Mouse (Mus musculus) midbrain, embryonic 11.5 days (tissue): ENCODE measurements at regions not wholly inside any gene's neighbourhood (a gene's known extent, or its start where the extent isn't known, plus 50 kb on each side); places are given as distances from the start of the nearest gene placed in this dataset.
A peak's percentile ranks its signal among the peaks of the same experiment; 100 is the strongest.

Source experiments
- ATAC-seq: fragments of 200-750 bp; cut with Nextera tagmentation; 2 replicates; pipeline ENCODE4 v1.8.0; 2017; ENCODE audit warnings: moderate TSS enrichment, moderate library complexity; ENCODE audit not compliant: low FRiP score
- DNase-seq: peaks from one replicate; pipeline ENCODE4 v3.0.0; 2015; ENCODE audit warnings: low spot score; ENCODE audit errors: missing footprints
- H3K27ac ChIP-seq: fragments of 300-500 bp; sonication (generic); 2 replicates; pipeline ENCODE4 v1.5.1; 2014; ENCODE audit warnings: low read depth, low read length
- H3K27me3 ChIP-seq: fragments of 300-500 bp; sonication (generic); 2 replicates; pipeline ENCODE4 v1.6.1; 2014; ENCODE audit warnings: mild to moderate bottlenecking, low read length, moderate library complexity, mixed read lengths; ENCODE audit not compliant: control insufficient read depth, insufficient read depth
- H3K36me3 ChIP-seq: fragments of 300-500 bp; sonication (generic); 2 replicates; pipeline ENCODE4 v1.6.1; 2014; ENCODE audit warnings: mild to moderate bottlenecking, low read length, moderate library complexity, mixed read lengths; ENCODE audit not compliant: control insufficient read depth, insufficient read depth
- H3K4me1 ChIP-seq: fragments of 300-500 bp; sonication (generic); 2 replicates; pipeline ENCODE4 v1.6.1; 2014; ENCODE audit warnings: low read length; ENCODE audit not compliant: control insufficient read depth, insufficient read depth
- H3K4me2 ChIP-seq: fragments of 300-500 bp; sonication (generic); 2 replicates; pipeline ENCODE4 v1.6.1; 2014; ENCODE audit warnings: mild to moderate bottlenecking, moderate library complexity
- H3K4me3 ChIP-seq: fragments of 300-500 bp; sonication (generic); 2 replicates; pipeline ENCODE4 v1.5.1; 2014; ENCODE audit warnings: low read depth, low read length
- H3K9ac ChIP-seq: fragments of 300-500 bp; sonication (generic); 2 replicates; pipeline ENCODE4 v1.6.1; 2014; ENCODE audit warnings: low read length
- H3K9me3 ChIP-seq: fragments of 300-500 bp; sonication (generic); 2 replicates; pipeline ENCODE4 v1.6.1; 2016; ENCODE audit warnings: low read length; ENCODE audit not compliant: control insufficient read depth
- WGBS: fragments of 180-500 bp; shearing (Covaris S2); extraction: QIAGEN DNeasy Blood & Tissue Kit; methylation state at CpG from one replicate; pipeline ENCODE4 v1.1.7; 2014; 5-methylcytosine and 5-hydroxymethylcytosine counted together

GRCm38 (mm10) chrX:14091661-14092060 is 119.3 kb upstream of the H2al1n start:
- Histone ChIP-seq H3K27me3 (no peaks in the 10 kb centered on the region), H3K4me1 (no peaks in the 10 kb centered on the region), H3K36me3 (no peaks in the 10 kb centered on the region), H3K9ac (no peak overlapping the region), H3K4me2 (no peak overlapping the region), H3K4me3 (no peak overlapping the region), H3K9me3 (no peaks in the 10 kb centered on the region), H3K27ac (no peak overlapping the region)
- 89% methylated on average over 3 of the region's 3 CpGs for WGBS
- no peak for ATAC-seq
- DNase-seq, result no peak

DNA sequence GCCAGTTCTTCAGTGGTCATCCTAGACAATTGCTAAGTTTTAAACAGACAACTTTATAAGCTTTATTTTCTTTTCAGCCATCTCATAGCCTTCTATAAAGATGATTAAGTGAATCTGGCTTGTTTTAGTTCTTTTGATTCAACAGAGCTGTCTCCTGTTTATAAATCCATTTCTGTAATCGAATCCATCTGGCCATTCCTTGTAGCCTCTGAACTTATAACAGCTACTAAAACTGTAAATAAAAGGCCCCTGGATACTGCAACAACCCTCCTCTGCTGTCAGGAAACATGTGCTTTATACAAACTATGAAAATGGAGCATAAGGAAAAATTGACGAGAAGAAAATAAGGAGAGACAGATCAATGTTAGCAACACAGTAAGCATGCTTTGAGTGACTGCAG is 77.4 kb upstream of the H2al1n start:
- Histone ChIP-seq H3K4me2 (no peak overlapping the region), H3K4me1 (no peaks in the 10 kb centered on the region), H3K27ac (no peak overlapping the region), H3K9ac (no peak overlapping the region), H3K4me3 (no peak overlapping the region), H3K27me3 (no peaks in the 10 kb centered on the region), H3K9me3 (no peaks in the 10 kb centered on the region), H3K36me3 (no peaks in the 10 kb centered on the region)
- 85% methylated on average over 2 of the region's 2 CpGs for WGBS
- ATAC-seq (no peak), DNase-seq (no peak)

GRCm38 (mm10) chrX:14134600-14134999 is 76.3 kb upstream of the H2al1n start:
- Histone ChIP-seq H3K27me3 (no peaks in the 10 kb centered on the region), H3K36me3 (no peaks in the 10 kb centered on the region), H3K4me1 (no peaks in the 10 kb centered on the region), H3K9ac (no peak overlapping the region), H3K4me2 (no peak overlapping the region), H3K27ac (no peak overlapping the region), H3K4me3 (no peak overlapping the region), H3K9me3 (no peaks in the 10 kb centered on the region)
- WGBS, result 85% methylated on average over 2 of the region's 2 CpGs
- ATAC-seq (no peak), DNase-seq (no peak)

DNA sequence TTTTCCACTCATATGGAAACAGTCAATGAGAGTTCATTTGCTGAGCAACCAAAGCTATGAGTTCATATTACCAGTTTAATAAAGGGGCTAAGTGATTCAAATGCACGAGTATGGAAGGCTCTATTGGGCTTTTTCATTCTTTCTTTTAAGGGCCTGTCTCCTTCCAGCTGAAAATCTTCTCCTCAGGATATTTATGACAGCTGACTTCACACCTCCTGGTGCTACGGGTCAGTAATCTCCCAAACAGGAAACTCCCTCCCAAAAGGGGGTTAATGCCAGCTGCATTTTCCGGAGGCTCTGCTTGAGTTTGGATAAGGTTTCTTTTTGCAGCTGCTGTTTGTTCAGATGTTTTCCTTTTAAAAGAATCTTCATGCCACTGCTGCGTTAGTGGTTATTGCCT is 72.5 kb upstream of the H2al1n start:
- Histone ChIP-seq H3K4me1 (no peaks in the 10 kb centered on the region), H3K27me3 (no peaks in the 10 kb centered on the region), H3K36me3 (no peaks in the 10 kb centered on the region), H3K27ac (no peak overlapping the region), H3K9ac (no peak overlapping the region), H3K4me3 (no peak overlapping the region), H3K9me3 (no peaks in the 10 kb centered on the region), H3K4me2 (no peak overlapping the region)
- 54% methylated on average over 4 of the region's 4 CpGs for WGBS
- peak; percentile 75 for DNase-seq
- ATAC-seq, result no peak
